19 mouse cellular contexts compared by ENCODE assay signal in the genomic region with DNA sequence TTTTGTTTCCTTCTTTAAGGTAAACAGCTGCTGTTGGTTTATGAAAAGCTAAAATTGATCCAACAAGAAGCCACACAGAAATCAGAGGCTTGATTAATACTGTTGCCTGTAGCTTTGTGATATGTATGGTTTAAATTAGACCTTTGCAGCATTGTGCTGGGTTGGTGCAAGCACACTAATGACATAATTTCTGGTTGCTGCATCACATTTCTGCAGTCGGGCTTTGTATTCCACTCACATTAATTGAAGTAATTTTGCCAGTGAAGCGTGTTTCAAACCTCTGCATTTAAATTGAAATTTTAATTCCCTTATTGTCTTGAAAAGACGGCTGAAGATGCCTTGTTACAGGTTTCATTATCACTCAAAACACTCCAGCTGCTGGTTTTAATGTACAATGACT. TPM values are rescaled to one million over a fixed set of nuclear protein-coding genes. Genes with fewer than 3 reads are reported as not detected.
DNase-seq lines count a peak whose midpoint lies in the region; ATAC-seq and TF ChIP-seq lines count a peak whose summit lies in the region.
"Had no signal": no experiment of that assay in that cellular context is flagged by ENCODE, and none has a peak within 500 bp of the region (broad histone marks: within the 10 kb centered on the region; RNA-seq: fewer than 3 reads in every experiment).

No protein-coding gene starts in this region.

- H3K27me3 ChIP-seq in midbrain, embryonic 13.5 days: no peaks in the 10 kb centered on the region
- no peaks in the 10 kb centered on the region for H3K27me3 ChIP-seq in midbrain, embryonic 10.5 days (ENCODE audit: low read depth, poor library complexity, severe bottlenecking)
- no peaks in the 10 kb centered on the region for H3K27me3 ChIP-seq in hindbrain, embryonic 14.5 days (ENCODE audit: control insufficient read depth, insufficient read depth, low read length)
- no peaks in the 10 kb centered on the region for H3K27me3 ChIP-seq in midbrain, postnatal 0 days (ENCODE audit: insufficient read depth, low read length)
- H3K27me3 ChIP-seq: limb, embryonic 12.5 days; liver, embryonic 12.5 days had no signal

- H3K4me3 ChIP-seq in midbrain, embryonic 13.5 days (replicated peaks): no peak overlapping the region
- H3K4me3 ChIP-seq in midbrain, embryonic 10.5 days: no peak overlapping the region
- H3K4me3 ChIP-seq in hindbrain, embryonic 14.5 days (replicated peaks; ENCODE audit: low read length): no peak overlapping the region
- no peak overlapping the region for H3K4me3 ChIP-seq in midbrain, postnatal 0 days (ENCODE audit: low read depth, low read length)
- H3K4me3 ChIP-seq: embryonic facial prominence, embryonic 10.5 days; heart, adult 2 months; limb, embryonic 12.5 days; liver, embryonic 12.5 days had no signal

- no peak overlapping the region for H3K9ac ChIP-seq in midbrain, embryonic 13.5 days (replicated peaks)
- H3K9ac ChIP-seq in hindbrain, embryonic 14.5 days: no peak overlapping the region
- no peak overlapping the region for H3K9ac ChIP-seq in midbrain, postnatal 0 days (replicated peaks; ENCODE audit: low read length, poor library complexity, severe bottlenecking)
- H3K9ac ChIP-seq: limb, embryonic 12.5 days; liver, embryonic 12.5 days had no signal

- DNase-seq in midbrain, embryonic 10.5 days (ENCODE audit: low spot score): no peak
- DNase-seq in hindbrain, embryonic 14.5 days (ENCODE audit: low spot score): peak; percentile 47
- peak; percentile 26 for DNase-seq in midbrain, postnatal 0 days (ENCODE audit: low spot score)
- DNase-seq in ovary, postnatal 36 days (ENCODE audit: low spot score): no peak
- DNase-seq: adrenal gland, postnatal 36 days; cerebellum, adult 8-10 months; gastrocnemius, postnatal 14 days; heart, adult 2 months; heart, postnatal 36 days; lung, adult 2 months; right cerebral cortex, postnatal 25 days; thymus, adult 2 months had no signal

- peaks cover 21% of the 10 kb centered on the region for H3K4me1 ChIP-seq in midbrain, embryonic 13.5 days (replicated peaks)
- no peaks in the 10 kb centered on the region; the same call in 1 of the 2 replicates for H3K4me1 ChIP-seq in midbrain, embryonic 10.5 days
- peaks cover 12% of the 10 kb centered on the region for H3K4me1 ChIP-seq in hindbrain, embryonic 14.5 days (replicated peaks; ENCODE audit: control insufficient read depth, insufficient read depth, low read length)
- no peaks in the 10 kb centered on the region for H3K4me1 ChIP-seq in midbrain, postnatal 0 days (ENCODE audit: insufficient read depth, low read length)

- H3K9me3 ChIP-seq in midbrain, embryonic 13.5 days: no peaks in the 10 kb centered on the region
- H3K9me3 ChIP-seq in midbrain, embryonic 10.5 days (replicated peaks): no peaks in the 10 kb centered on the region
- no peaks in the 10 kb centered on the region for H3K9me3 ChIP-seq in hindbrain, embryonic 14.5 days (ENCODE audit: control insufficient read depth, low read length)
- H3K9me3 ChIP-seq in midbrain, postnatal 0 days (ENCODE audit: low read length): no peaks in the 10 kb centered on the region
- H3K9me3 ChIP-seq: embryonic facial prominence, embryonic 10.5 days; limb, embryonic 12.5 days; liver, embryonic 12.5 days had no signal

- WGBS in midbrain, embryonic 13.5 days: 34% methylated on average over 3 of the region's 3 CpGs
- 76% methylated on average over 3 of the region's 3 CpGs for WGBS in midbrain, embryonic 10.5 days
- 35% methylated on average over 3 of the region's 3 CpGs for WGBS in hindbrain, embryonic 14.5 days
- 35% methylated on average over 3 of the region's 3 CpGs for WGBS in midbrain, postnatal 0 days

- H3K36me3 ChIP-seq in midbrain, embryonic 13.5 days: no peaks in the 10 kb centered on the region
- H3K36me3 ChIP-seq in midbrain, embryonic 10.5 days: no peaks in the 10 kb centered on the region
- no peaks in the 10 kb centered on the region for H3K36me3 ChIP-seq in hindbrain, embryonic 14.5 days (replicated peaks; ENCODE audit: control insufficient read depth, insufficient read depth)
- H3K36me3 ChIP-seq in midbrain, postnatal 0 days (ENCODE audit: insufficient read depth, low read length): no peaks in the 10 kb centered on the region
- H3K36me3 ChIP-seq: embryonic facial prominence, embryonic 10.5 days; limb, embryonic 12.5 days had no signal

- no peak overlapping the region for H3K4me2 ChIP-seq in midbrain, embryonic 13.5 days (replicated peaks)
- H3K4me2 ChIP-seq in hindbrain, embryonic 14.5 days (replicated peaks): no peak overlapping the region
- H3K4me2 ChIP-seq in midbrain, postnatal 0 days (ENCODE audit: low read depth, low read length, poor library complexity, severe bottlenecking): no peak overlapping the region
- H3K4me2 ChIP-seq: limb, embryonic 12.5 days; liver, embryonic 12.5 days had no signal

- ATAC-seq in midbrain, embryonic 13.5 days: no peak
- 0 out of 2 replicates have a peak, but pooled peaks have one; percentile 51 for ATAC-seq in hindbrain, embryonic 14.5 days (ENCODE audit: low FRiP score)
- ATAC-seq in midbrain, postnatal 0 days (ENCODE audit: low FRiP score): no peak
- ATAC-seq in megakaryocyte, adult 5-6 weeks (ENCODE audit: poor library complexity, severe bottlenecking): no peak
- ATAC-seq in inflammation-experienced regulatory T-cells, adult 6 months: no peak
- ATAC-seq: intestine, embryonic 16.5 days; liver, embryonic 12.5 days had no signal

- peak overlapping the region; percentile 62 for H3K27ac ChIP-seq in midbrain, embryonic 13.5 days
- H3K27ac ChIP-seq in midbrain, embryonic 10.5 days (replicated peaks): no peak overlapping the region
- peak overlapping the region; percentile 80 for H3K27ac ChIP-seq in hindbrain, embryonic 14.5 days
- 0 out of 2 replicates have a peak overlapping the region, but pooled peaks have one; percentile 1 for H3K27ac ChIP-seq in midbrain, postnatal 0 days (ENCODE audit: low read depth, low read length)
- H3K27ac ChIP-seq: embryonic facial prominence, embryonic 10.5 days; heart, adult 2 months; limb, embryonic 12.5 days; liver, embryonic 12.5 days had no signal

- TF ChIP-seq CTCF in midbrain, postnatal 0 days (IDR thresholded peaks at IDR 0.05): no peak

RNA-seq across cellular contexts. Expression of a gene that starts 34.6 kb away (rescaled TPM):
- polyA plus RNA-seq in midbrain, embryonic 13.5 days (2015; fragmentation: Nextera tagmentation; extraction: Ambion mirVana): 50.7 and 55.0 TPM in 2 replicates
- 36.2 and 40.6 TPM in 2 replicates for polyA plus RNA-seq in midbrain, embryonic 10.5 days (2016; fragmentation: Nextera tagmentation; extraction: Ambion mirVana)
- polyA plus RNA-seq in hindbrain, embryonic 14.5 days (2014; fragmentation: Nextera tagmentation; extraction: Ambion mirVana): 30.1 and 34.7 TPM in 2 replicates
- total RNA-seq in midbrain, postnatal 0 days (2014; rRNA removed): 69.8 and 72.5 TPM in 2 replicates
- polyA plus RNA-seq in midbrain, postnatal 0 days (2015; fragmentation: Nextera tagmentation; extraction: Ambion mirVana): 26.6 and 29.5 TPM in 2 replicates
- total RNA-seq in megakaryocyte, adult 5-6 weeks (2015): 25.9 and 26.7 TPM in 2 replicates
- total RNA-seq in megakaryocyte, adult 5-6 weeks (2017): 39.3 and 40.1 TPM in 2 replicates
- polyA plus RNA-seq in inflammation-experienced regulatory T-cells, adult 6 months (2017; shearing (Covaris generic)): 10 to 100 TPM; 57.6 to 68.8 (median 68.7) TPM

Comparison
In these comparisons a context has a peak if more than half of its experiments do, and no peak if none do; other contexts are left out.
1. DNase-seq: peak in hindbrain, embryonic 14.5 days (single experiment) and midbrain, postnatal 0 days (single experiment); none in midbrain, embryonic 10.5 days (single experiment) and ovary, postnatal 36 days (single experiment).